Mouse (Mus musculus) neural tube, embryonic 12.5 days (tissue): ENCODE data around the gene Gm4881. TPM values are rescaled to one million over a fixed set of nuclear protein-coding genes. Genes with fewer than 3 reads are reported as not detected.
A peak's percentile ranks its signal among the peaks of the same experiment; 100 is the strongest.

Experiments
- ATAC-seq: fragments of 200-750 bp; cut with Nextera tagmentation; 2 replicates; pipeline ENCODE4 v1.8.0; 2017; ENCODE audit warnings: low read depth, mild to moderate bottlenecking, moderate TSS enrichment, moderate library complexity; ENCODE audit not compliant: low FRiP score
- H3K27ac ChIP-seq: fragments of 300-500 bp; sonication (generic); 2 replicates; pipeline ENCODE4 v1.5.1; 2016
- H3K27me3 ChIP-seq: fragments of 300-500 bp; sonication (generic); replicated peaks from 2 replicates; pipeline ENCODE4 v1.6.1; 2016; ENCODE audit warnings: mild to moderate bottlenecking
- H3K36me3 ChIP-seq: fragments of 300-500 bp; sonication (generic); 2 replicates; pipeline ENCODE4 v1.6.1; 2016; ENCODE audit warnings: mild to moderate bottlenecking
- H3K4me1 ChIP-seq: fragments of 300-500 bp; sonication (generic); 2 replicates; pipeline ENCODE4 v1.6.1; 2016
- H3K4me2 ChIP-seq: fragments of 300-500 bp; sonication (generic); replicated peaks from 2 replicates; pipeline ENCODE4 v1.6.1; 2016; ENCODE audit warnings: mild to moderate bottlenecking
- H3K4me3 ChIP-seq: fragments of 300-500 bp; sonication (generic); 2 replicates; pipeline ENCODE4 v1.5.1; 2016
- H3K9ac ChIP-seq: fragments of 300-500 bp; sonication (generic); 2 replicates; pipeline ENCODE4 v1.6.1; 2016; ENCODE audit warnings: mild to moderate bottlenecking
- H3K9me3 ChIP-seq: fragments of 300-500 bp; sonication (generic); 2 replicates; pipeline ENCODE4 v1.6.1; 2016; ENCODE audit warnings: mild to moderate bottlenecking
- WGBS: fragments of 180-500 bp; shearing (Covaris S2); methylation state at CpG from one replicate; pipeline ENCODE4 v1.1.7; 2016; 5-methylcytosine and 5-hydroxymethylcytosine counted together
- polyA plus RNA-seq: library from polyadenylated mRNA; unstranded; fragments of >200 nt; fragmentation: Nextera tagmentation; extraction: Ambion mirVana; gene quantifications from 2 replicates; pipeline ENCODE4 v1.2.1, GENCODE M21; 2016

Gene Gm4881
- polyA plus RNA-seq, 1 experiment from 2014 or later: 0.84 TPM

DNA sequence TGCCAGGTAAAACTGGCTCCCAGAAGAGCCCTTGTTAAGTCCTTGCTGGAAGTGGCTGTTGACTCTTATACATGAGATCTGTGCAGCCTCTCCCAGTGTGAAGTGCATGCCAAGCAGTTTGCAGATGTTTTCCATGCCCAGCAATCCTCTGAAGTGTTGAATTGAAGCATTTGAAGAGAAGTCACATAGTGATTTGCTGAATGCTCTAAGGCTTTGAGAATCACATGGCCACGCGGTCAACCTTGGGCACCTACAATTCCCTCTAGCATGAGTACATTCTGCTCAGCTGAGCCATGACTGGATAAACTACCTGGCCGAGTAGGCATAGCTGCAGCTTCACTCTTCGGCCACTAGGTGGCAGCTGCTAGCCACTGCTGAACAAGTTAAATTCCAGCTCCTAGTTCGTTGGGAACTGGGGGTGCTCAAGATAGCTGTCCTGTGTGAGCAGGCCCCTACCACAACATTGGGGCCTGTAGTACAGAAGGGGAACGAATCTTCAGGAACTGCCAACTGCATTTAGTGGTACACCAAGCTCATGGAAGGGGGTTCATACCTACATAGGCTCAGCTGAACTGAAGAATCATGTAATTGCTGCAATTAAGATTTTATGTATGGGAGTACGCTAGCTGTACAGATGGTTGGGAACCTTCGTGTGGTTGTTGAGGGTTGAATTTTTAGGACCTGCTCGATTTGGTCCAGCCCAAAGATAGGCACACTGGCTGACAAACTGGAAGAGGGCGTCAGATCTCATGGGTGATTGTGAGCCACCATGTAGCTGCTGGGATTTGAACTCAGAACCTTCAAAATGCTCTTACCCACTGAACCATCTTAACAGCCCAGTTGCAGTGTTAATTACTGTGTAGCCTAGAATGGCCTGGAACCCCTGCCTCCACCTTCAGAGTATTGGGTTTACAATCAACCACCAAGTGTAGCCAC is 53.7 kb downstream of the Gm4881 start:
- Histone ChIP-seq H3K9me3 (no peaks in the 10 kb centered on the region), H3K9ac (no peak overlapping the region), H3K4me1 (peaks cover 19% of the 10 kb centered on the region), H3K36me3 (peaks cover 59% of the 10 kb centered on the region), H3K27ac (no peak overlapping the region), H3K4me3 (no peak overlapping the region), H3K4me2 (no peak overlapping the region), H3K27me3 (no peaks in the 10 kb centered on the region)
- ATAC-seq: no peak
- 31% methylated on average over 10 of the region's 10 CpGs for WGBS

DNA sequence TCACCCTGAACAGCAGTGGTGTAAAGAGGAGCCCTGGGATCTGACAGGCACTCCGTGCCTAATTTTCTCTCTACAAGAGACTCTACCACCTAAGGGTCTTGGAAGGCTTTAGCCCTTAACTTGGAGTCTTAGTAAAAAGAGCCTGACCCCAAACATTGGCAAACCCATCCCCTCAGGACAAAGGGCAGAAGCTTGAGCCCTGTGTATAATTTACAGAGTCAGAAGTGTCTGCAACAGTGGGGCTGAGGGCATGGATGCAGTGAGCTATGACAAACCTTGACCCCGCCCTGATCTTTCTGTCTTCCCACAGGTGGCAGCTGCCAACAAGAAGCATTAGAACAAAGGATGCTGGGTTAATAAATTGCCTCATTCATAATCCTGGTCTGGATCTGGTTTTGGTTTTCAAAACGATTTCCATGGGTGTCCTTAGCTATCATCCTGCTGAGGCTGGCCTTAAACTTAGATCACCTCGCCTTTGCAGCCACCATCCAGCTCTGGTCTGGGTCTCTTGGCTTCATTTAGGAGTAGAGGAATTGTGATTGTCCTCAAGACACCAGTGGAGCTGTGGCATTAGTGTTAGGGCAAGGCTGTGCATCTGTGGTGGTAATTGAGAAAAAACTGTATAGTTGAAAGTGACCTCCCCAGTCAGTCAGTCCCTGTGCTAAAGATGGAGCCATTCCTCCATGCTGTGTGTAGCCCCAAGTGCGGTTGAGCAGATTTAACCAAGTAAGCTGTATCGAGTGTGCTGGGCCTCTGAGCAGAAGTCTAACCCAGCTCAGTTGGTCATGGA is 54.7 kb downstream of the Gm4881 start:
- Histone ChIP-seq H3K4me2 (no peak overlapping the region), H3K9ac (no peak overlapping the region), H3K9me3 (no peaks in the 10 kb centered on the region), H3K36me3 (peaks cover 59% of the 10 kb centered on the region), H3K4me1 (peaks cover 23% of the 10 kb centered on the region), H3K4me3 (no peak overlapping the region), H3K27ac (no peak overlapping the region), H3K27me3 (no peaks in the 10 kb centered on the region)
- 85% methylated on average over 6 of the region's 6 CpGs for WGBS
- no peak for ATAC-seq

DNA sequence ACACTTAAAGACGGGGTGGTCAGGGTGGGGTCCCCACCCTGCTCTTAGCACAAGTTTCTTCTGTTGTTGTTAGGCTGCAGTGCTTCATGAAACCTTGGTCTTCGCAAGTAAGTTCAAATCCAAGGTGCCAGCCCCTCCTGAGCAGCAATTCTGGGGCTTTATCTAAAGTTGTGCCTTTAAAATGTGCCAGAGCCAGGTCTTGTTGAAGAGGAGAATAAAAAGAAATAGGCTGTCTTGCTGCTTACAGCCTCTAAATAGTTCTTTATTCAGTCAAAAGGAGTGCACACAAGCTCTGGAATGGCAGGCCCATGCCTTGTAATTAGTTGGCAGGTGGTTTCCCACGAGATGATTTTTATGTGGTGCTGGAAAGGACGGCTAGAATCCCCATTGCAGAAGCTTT is 57.2 kb downstream of the Gm4881 start:
- Histone ChIP-seq H3K9ac (peak overlapping the region; percentile 100; the same call in 1 of the 2 replicates), H3K27ac (no peak overlapping the region), H3K4me3 (no peak overlapping the region), H3K9me3 (no peaks in the 10 kb centered on the region), H3K27me3 (no peaks in the 10 kb centered on the region), H3K36me3 (peaks cover 59% of the 10 kb centered on the region), H3K4me2 (peak overlapping the region; percentile 77; the same call in 1 of the 2 replicates), H3K4me1 (peaks cover 23% of the 10 kb centered on the region)
- 76% methylated on average over 4 of the region's 4 CpGs for WGBS
- ATAC-seq: no peak

DNA sequence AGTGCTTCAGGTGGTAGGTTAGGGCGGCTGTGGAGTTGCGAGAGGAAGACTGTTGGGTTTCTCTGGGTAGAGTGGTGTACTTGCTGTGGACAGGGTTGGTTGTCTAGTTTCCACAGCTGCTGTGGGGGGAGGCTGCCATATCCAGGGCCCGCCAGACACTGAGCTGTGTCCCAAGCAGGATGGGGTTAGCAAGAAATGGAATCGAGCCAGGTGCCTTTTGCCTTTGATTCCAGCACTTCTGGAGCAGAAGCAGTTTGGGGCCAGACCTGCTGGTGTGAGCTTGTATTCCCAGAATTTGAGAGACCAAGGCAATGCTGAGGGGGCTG is 58.0 kb downstream of the Gm4881 start:
- Histone ChIP-seq H3K27ac (no peak overlapping the region), H3K4me1 (peaks cover 23% of the 10 kb centered on the region), H3K27me3 (no peaks in the 10 kb centered on the region), H3K4me2 (peak overlapping the region; percentile 77), H3K36me3 (peaks cover 52% of the 10 kb centered on the region), H3K4me3 (peak overlapping the region; percentile 98; the same call in 1 of the 2 replicates), H3K9me3 (no peaks in the 10 kb centered on the region), H3K9ac (peak overlapping the region; percentile 100)
- WGBS: 77% methylated on average over 4 of the region's 4 CpGs
- no peak for ATAC-seq

DNA sequence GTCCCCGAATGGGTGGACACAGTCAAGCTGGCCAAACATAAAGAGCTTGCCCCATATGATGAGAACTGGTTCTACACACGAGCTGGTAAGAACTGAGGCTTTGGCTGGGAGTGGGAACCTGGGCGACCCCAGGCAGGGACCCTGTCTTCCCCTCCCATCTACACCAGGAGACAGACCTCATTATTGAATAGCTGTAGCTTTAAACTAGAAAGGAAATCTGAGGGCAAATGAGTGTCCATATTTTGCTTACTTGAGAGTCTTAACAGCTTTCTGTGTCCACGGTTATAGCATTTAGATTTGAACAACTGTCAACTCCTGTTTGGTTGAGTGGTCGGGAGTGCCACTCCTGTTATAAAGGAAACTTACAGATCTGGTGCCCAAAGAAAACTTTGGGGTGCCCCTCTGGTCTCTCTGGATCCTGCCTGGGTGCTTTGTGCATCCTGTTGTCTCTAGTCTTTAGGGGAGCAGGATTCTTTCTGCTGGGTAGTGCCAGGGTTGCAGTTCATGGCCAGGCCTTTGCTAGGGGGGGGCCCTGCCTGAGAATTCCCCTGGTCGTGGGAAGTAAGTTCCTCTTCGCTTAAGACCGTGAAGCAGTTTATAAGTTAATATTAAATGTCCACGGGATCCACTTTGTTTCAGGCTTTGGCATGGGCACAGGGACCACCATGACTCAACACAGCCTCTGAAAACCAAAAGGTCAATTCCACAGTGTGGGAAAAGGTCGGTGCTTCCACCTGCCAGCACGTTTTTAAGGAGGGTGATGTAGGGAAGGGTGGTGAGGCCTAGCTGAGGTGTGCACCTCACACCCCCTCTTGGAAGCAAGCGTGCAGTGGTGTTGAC is 58.6 kb downstream of the Gm4881 start:
- H3K9me3 ChIP-seq: no peaks in the 10 kb centered on the region
- peak overlapping the region; percentile 77 for H3K4me2 ChIP-seq
- H3K27me3 ChIP-seq: no peaks in the 10 kb centered on the region
- ATAC-seq: no peak
- H3K9ac ChIP-seq: peak overlapping the region; percentile 100
- no peak overlapping the region for H3K27ac ChIP-seq
- H3K36me3 ChIP-seq: peaks cover 48% of the 10 kb centered on the region
- peak overlapping the region; percentile 98 for H3K4me3 ChIP-seq
- peaks cover 23% of the 10 kb centered on the region for H3K4me1 ChIP-seq
- WGBS: 48% methylated on average over 12 of the region's 12 CpGs

DNA sequence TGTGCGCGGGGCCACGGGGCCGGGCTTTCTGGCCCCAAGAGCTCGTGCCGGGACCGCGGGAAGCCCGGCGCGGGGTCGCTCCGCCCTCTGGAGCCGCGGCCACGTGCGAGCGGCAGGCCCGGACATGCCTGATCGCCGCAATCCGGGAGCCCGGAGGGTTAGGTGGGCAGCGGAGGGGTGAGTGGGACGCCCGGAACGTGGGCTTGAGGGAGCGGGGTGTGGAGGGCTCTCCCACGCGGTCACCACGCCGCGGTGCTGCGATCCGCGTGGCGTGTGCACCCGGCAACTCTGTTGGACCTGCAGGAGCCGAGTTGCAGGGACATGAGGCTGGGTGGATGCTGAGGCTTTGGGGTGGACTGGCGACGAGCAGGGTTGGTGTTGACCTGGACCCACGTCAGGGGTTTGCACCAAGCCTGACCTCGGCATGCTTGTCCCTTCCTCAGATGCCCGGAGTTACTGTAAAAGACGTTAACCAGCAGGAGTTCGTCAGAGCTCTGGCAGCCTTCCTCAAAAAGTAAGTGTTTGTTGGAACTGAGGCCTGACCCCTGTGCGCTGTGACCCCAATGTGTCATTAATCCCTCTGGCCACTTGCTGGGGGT is 59.5 kb downstream of the Gm4881 start:
- Histone ChIP-seq H3K27ac (no peak overlapping the region), H3K36me3 (peaks cover 42% of the 10 kb centered on the region), H3K4me2 (peak overlapping the region; percentile 77), H3K4me1 (peaks cover 23% of the 10 kb centered on the region), H3K27me3 (no peaks in the 10 kb centered on the region), H3K4me3 (peak overlapping the region; percentile 98), H3K9ac (peak overlapping the region; percentile 100), H3K9me3 (no peaks in the 10 kb centered on the region)
- peak; percentile 5 for ATAC-seq
- WGBS: under 1% methylated on average over 47 of the region's 47 CpGs

DNA sequence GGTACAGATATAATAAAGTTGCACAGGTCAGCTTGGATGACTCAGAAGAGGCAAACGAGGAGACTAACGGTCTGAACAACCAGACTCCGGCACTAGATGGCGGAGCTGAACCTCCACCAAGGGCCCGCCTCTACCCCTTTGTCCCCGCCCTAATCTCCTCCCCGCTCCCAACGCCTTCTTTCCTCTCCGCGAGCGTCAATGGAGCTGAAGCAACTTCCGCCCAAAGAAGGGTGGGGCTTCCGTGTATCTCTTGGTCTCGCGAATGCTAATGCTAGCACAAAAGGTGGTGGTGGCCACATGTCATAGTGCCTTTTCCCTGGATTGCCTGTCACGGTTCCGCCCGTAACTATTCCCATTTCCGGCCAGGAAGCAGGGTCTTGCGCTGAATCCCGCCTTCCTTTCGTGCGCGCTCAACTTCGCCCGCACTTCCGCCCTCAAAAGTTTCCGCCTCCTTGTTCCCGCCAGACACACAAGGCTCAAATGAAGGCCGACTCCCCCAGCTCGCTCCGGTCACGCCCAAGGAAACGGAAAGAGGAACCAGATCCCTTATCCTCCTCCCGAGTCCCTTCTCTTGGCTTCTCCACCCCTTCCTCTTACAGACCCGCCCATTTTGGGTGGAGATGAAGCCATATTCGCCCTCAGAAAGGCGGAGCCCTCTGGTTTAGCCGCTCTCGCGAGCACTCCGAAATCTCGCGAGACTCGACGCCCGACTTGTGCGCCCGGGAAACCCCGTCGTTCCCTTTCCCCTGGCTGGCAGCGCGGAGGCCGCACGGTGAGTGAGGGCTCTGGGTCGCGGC is 60.2 kb downstream of the Gm4881 start, which contains the start of gene Rps19:
Gene Rps19 (plus strand): TSS at position 476 of the 797 bp plus-strand sequence.
- peak within 1 kb of the TSS; percentile 72; the same call in 1 of the 2 replicates for H3K27ac ChIP-seq
- peaks cover 35% of the 10 kb centered on the region for H3K36me3 ChIP-seq
- H3K9me3 ChIP-seq: no peaks in the 10 kb centered on the region
- H3K4me3 ChIP-seq: peak within 1 kb of the TSS; percentile 98
- H3K4me2 ChIP-seq: peak within 1 kb of the TSS; percentile 77
- 0 out of 2 replicates have a peak, but pooled peaks cover 3% of the 10 kb centered on the region for H3K27me3 ChIP-seq
- peaks cover 23% of the 10 kb centered on the region for H3K4me1 ChIP-seq
- H3K9ac ChIP-seq: peak within 1 kb of the TSS; percentile 100
- ATAC-seq: peak; percentile 92
- under 1% methylated on average over 57 of the region's 57 CpGs for WGBS

DNA sequence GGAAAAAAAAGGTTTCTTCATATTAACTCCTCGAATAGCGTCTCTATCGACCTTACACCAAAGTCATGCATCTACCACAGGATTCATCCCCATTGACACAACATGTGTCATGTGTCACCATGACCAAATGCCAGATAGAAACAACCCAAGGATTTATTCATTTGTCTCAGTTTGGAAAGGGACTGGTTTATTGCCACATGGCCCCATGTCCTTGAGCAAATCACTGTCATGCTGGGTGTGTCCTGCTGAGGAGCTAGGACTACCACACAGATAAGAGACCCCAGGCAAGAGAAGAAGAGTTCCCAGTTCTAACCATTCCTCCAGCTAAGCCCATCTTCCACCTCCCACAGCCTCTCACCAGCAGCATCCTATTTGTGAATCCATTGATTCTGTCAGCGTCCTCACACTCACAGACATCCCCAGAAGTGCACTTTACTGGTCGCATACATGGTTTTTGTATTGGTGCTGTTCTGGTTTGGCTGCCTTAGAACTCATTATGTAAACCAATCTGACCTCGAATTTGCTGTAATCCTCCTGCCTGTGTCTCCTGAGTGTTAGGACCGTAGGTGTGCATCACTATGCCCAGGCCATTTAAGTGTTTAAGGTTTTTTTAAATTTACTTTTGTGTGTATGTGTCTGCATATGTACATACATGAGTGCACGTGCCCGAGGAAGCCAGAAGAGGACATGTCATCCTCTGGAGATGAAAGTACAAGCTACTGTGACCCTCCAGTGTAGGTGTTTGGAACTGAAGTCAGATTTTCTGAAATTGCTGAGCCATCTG is 61.7 kb downstream of the Gm4881 start:
- H3K36me3 ChIP-seq: peaks cover 20% of the 10 kb centered on the region
- H3K27me3 ChIP-seq: 0 out of 2 replicates have a peak, but pooled peaks cover 3% of the 10 kb centered on the region
- H3K9ac ChIP-seq: no peak overlapping the region
- H3K4me1 ChIP-seq: peaks cover 23% of the 10 kb centered on the region
- WGBS: 93% methylated on average over 9 of the region's 9 CpGs
- H3K27ac ChIP-seq: no peak overlapping the region
- no peak for ATAC-seq
- no peaks in the 10 kb centered on the region for H3K9me3 ChIP-seq
- H3K4me2 ChIP-seq: no peak overlapping the region
- H3K4me3 ChIP-seq: no peak overlapping the region

DNA sequence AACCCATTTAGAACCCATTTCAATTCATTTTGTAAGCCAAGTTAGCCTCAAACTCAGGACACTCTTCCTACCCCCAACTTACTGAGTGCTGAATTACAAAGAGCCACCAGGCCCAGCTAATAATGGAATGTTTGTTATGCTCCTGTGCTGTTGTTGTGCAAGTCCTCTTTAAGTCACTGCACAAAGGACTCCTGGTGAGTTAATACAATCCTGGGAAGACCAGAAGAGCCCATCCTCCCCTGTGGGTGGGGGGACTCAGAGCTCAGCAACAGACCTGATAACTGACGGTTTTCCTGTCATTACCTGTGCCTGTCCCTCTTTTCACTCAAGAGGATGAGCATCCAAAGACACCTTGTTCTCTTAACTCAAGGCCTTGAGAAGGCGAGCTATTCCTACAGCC is 64.7 kb downstream of the Gm4881 start:
- no peak for ATAC-seq

DNA sequence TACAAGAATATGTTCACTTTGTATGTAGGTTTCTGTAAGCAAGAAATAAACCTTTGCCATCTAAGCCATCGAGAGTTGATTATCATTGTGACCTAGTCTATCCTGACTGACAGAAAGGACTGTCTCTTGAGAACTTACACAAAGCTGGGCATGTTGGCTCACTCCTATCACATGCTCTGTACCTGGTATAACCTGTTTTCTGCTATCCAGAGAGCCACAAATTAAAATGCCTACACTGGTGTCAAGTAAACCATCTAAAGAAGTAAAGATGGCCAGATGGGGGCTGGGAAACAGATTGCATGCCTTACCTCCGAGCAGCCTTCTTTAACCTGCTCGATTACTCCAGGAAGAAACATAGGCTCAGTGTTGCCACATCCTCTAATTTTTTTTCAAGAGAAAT is 66.7 kb downstream of the Gm4881 start:
- no peaks in the 10 kb centered on the region for H3K36me3 ChIP-seq
- ATAC-seq: no peak
- no peaks in the 10 kb centered on the region for H3K9me3 ChIP-seq
- no peaks in the 10 kb centered on the region for H3K4me1 ChIP-seq
- 0 out of 2 replicates have a peak, but pooled peaks cover 3% of the 10 kb centered on the region for H3K27me3 ChIP-seq
- H3K9ac ChIP-seq: no peak overlapping the region
- H3K4me2 ChIP-seq: no peak overlapping the region
- no peak overlapping the region for H3K27ac ChIP-seq
- WGBS: 87% methylated on average over 3 of the region's 3 CpGs
- no peak overlapping the region for H3K4me3 ChIP-seq

More for the DNA sequence above, 64.7 kb downstream of the Gm4881 start:
- Histone ChIP-seq H3K27me3 (0 out of 2 replicates have a peak, but pooled peaks cover 3% of the 10 kb centered on the region), H3K9ac (no peak overlapping the region), H3K36me3 (no peaks in the 10 kb centered on the region), H3K27ac (no peak overlapping the region), H3K4me1 (no peaks in the 10 kb centered on the region), H3K4me3 (no peak overlapping the region), H3K9me3 (no peaks in the 10 kb centered on the region), H3K4me2 (no peak overlapping the region)
- 9% methylated on average over 2 of the region's 2 CpGs for WGBS
